Mouse (Mus musculus): ENCODE results near the gene Olfr463.
"Not testable (repeated sequence)": the region's sequence is repeated elsewhere in the genome, so short reads cannot be mapped to it uniquely, and the experiment has no call there.

Olfr463 gene

GRCm38 (mm10) chr11:87897287-87897686 is at the start of gene Olfr463:
Gene Olfr463, minus strand, starts transcription at chr11:87897387.
- DNase-seq: no peak

GRCm38 (mm10) chr11:87935467-87935866 is 38.3 kb upstream of the Olfr463 start:
- no peak for DNase-seq

GRCm38 (mm10) chr11:87933731-87934130 is 36.5 kb upstream of the Olfr463 start:
- DNase-seq: no peak

DNA sequence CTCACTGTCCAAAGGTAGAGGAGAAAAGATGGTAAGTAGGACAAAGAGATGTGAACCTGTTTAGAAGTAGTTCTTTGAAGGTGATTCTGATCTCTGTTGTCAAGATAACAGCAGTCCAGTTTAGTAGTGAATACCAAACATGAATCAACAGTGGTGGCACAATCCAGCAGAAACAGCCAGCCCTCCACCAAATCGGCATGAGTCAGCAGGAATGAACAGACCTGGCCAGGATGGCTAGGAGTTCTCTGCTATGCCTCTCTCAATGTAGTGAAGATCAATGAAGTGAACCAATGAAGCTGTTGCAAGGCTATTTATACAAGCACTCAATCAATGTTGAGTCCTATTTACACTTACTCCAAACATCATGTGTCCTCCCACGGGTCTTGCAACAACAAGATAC is 33.2 kb upstream of the Olfr463 start:
- no peak for DNase-seq

DNA sequence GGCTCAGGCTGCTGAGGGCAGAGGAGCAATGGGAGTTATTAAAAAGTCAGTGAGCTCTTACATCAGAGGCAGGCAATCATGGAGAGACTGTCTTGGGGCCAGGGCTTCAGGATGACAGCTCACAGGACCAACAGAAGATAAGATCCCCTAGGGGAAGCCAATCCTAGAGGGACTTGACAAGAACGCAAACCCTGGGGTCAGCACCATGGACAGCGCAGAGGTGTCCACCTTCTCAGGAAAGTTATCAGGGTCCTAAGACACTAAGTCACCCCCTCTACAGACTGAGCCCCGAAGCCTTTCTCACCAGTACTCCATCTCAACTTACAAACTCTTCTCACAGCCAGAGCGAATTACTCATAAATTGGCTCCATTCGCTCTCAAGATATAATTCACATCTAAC is 23.8 kb upstream of the Olfr463 start, which contains the start of gene Olfr464:
TSS of gene Olfr464 (minus strand) at position 2 of the 400 bp plus-strand sequence.
- no peak for DNase-seq

DNA sequence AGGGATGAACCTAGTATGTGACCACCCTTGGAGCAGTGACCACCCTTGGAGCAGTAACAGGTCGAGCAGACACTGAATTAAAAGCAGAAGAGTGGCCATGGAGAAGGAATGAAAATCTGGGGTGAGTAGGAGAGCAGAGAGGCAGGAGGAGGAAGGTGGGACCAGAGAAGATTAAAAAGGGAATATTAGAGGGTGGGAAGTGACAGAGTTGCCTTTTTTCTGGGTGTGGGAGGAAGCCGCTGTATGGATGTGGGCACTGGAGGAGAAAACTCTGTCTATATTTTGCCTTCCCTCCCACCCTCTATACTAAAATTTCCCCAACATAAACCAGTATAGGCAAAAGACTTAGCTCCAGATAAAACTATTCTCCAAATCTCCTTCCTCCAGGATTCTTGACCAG is 23.1 kb upstream of the Olfr463 start:
- DNase-seq: no peak

DNA sequence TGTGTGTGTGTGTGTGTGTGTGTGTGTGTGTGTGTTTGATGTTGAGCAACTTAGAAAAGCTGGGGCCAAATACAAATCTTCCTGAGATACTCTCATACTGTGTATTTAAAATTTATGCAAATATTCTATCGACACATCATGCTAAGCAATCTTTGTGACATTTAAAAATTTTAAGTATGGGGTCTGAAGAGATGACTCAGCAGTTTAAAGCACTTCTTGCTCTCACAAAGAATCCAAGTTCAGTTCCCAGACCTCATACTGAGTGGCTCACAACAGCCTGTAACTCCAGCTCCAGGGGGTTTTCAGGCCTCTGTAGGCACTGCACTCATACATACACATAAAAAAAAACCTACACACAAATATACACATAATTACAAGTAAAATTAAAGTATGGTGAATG is 18.8 kb upstream of the Olfr463 start:
- DNase-seq: no peak

GRCm38 (mm10) chr11:87904331-87904730 is 7.1 kb upstream of the Olfr463 start:
- no peak for DNase-seq

GRCm38 (mm10) chr11:87892168-87892567 is 5.0 kb downstream of the Olfr463 start, which contains the start of gene Olfr462:
Gene Olfr462, minus strand, starts transcription at chr11:87892268.
- no peak for DNase-seq

GRCm38 (mm10) chr11:87884856-87885255 is 12.3 kb downstream of the Olfr463 start:
- no peak for DNase-seq

- no peak for DNase-seq
Observed at GRCm38 (mm10) chr11:87883493-87883892, 13.7 kb downstream of the Olfr463 start.

DNA sequence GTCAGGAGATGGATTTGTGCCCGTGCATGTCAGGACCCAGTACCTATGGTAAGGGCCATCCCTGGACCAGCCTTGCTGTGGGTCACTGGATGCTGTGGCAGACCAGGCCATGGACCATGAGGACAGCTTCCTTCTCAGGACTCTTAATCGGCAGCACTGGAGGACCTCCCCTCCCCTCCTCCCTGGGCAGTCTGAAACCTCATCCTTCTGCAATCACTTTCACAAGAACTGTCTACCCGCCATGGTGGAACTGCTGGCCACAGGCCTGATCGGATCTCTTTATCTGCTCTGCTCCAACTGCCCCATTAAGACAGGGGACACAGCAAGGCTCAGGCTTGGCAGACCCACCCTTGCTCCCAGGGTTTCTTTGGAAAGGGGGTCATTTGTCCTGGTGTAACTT is 15.5 kb downstream of the Olfr463 start:
- DNase-seq: no peak

- DNase-seq: no peak
Observed at GRCm38 (mm10) chr11:87879826-87880225, 17.4 kb downstream of the Olfr463 start.

- no peak for DNase-seq
Observed at GRCm38 (mm10) chr11:87875436-87875835, 21.8 kb downstream of the Olfr463 start, which contains the start of gene Epx. Gene Epx, minus strand, starts transcription at chr11:87875536.

DNA sequence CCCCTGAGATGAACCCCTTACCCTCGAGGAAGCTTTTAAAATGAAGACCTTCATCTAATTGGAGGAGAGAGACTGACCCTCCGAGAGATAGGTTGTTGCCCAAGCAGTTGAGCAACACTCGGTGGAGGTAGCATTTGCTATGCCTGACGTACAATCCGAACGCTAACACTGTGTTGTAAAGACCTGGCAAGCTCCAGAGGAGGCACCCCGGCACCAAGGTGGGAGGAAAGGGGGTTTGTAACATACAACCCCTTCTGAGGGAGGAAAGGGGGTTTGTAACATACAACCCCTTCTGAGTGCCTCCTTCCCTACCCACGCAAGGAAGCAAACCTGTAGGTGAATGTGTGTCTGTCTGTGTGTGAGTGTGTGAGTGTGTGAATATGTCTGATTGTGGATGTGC is 25.4 kb downstream of the Olfr463 start:
- DNase-seq: no peak

DNA sequence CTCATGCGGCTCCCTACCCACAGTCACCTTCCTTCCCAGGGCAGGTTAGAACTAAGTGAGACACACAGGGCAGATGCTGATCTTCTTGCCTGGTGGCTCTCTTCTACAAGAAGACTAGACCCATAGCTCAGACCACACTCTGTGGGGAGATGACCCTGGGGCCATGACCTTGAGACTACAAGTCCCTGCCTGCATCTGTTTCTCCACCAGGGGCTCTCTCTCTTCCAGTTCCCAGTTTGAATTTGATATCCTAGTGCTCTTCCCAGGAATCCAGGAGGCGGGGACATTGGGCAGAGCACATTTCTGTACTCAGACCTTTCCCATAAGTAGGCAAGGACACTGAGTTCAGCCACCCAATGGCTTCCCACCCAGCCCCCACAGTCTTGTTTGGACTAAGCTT is 27.1 kb downstream of the Olfr463 start:
- DNase-seq: no peak

- DNase-seq: not testable (repeated sequence)
Observed at GRCm38 (mm10) chr11:87866891-87867290, 30.3 kb downstream of the Olfr463 start.

DNA sequence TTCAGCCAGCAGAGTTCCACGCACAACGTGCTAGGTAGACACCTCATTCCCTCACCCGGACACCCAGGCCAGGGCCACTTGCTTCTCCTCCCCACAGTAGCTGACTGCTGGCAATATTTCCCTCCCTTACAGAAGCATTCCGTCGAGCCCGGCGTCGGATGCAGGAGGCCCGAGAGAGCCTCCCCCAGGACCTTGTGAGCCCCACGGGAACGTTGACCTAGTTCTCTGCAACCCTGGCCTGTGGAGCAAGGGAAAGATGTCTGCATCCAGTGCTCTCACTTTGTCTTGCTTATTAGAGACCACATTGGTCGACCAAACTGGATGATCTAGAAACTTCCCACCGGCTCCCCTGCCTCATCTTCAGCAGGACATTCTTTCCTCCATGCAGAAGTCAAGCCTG is 34.4 kb downstream of the Olfr463 start:
- DNase-seq: no peak

- no peak for DNase-seq
Observed at GRCm38 (mm10) chr11:87860426-87860825, 36.8 kb downstream of the Olfr463 start.

DNA sequence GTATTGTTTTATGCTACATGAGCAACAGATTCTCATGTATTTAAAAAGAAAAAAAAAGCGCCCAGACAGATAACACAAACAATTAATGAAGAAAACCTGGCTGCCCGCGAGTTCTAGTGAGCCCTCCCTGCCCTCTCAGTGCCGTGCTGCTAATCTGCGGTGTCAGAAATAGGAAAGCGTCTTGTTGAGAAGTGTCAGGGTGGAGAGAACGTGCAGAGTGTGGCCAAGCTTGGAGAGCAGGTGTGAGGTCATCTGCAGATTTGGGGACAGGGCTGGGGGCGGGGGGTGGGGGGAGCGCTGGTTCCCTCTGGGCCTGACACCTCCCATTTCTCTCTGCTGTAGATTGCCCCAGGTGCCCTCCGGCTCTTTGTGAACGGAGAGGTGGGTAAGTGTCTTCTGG is 37.9 kb downstream of the Olfr463 start:
- DNase-seq: no peak

DNA sequence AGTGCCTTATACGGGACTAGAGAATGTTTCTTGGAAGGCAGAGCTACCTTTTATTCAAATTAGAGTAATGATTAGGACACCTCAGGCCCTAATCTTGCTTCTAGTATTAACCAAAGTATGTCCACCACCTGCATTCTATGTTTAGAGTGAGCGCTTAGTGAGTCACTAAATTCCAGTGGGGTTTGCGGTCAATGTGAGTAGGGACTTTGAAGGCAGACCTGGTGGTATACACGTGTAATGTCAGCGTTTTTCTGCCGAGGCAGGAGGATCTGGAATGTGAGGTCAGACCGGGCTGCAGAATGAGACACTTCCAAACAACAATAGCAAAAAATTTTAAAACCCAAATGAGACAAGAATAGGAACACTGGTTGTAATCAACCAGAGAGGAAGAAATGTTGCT is 42.6 kb downstream of the Olfr463 start:
- DNase-seq: no peak

GRCm38 (mm10) chr11:87853597-87853954 is 43.6 kb downstream of the Olfr463 start:
- peak; percentile 19 for DNase-seq

GRCm38 (mm10) chr11:87852690-87853596 is 44.2 kb downstream of the Olfr463 start, which contains the start of gene Mks1:
Gene Mks1, plus strand, starts transcription at chr11:87853215.
- DNase-seq: peak; percentile 87

DNA sequence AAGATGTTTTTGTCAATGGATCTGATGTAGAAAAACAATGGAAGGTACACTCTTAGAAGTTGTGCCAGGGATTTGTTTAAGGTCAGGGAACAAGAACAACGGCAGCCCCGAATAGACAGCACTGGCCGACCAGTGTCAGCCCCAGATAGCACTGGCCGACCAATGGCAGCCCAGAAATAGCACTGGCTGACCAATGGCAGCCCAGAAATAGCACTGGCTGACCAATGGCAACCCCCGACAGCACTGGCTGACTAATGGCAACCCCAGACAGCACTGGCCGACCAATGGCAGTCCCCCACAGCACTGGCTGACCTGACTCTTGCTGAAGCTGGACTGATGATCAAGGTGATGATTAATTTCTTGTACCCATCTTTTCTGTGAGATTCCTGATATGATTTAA is 49.3 kb downstream of the Olfr463 start:
- no peak for DNase-seq
